Mouse (Mus musculus): ENCODE measurements around the gene Scgb1b18.
"Not testable (repeated sequence)": the region's sequence is repeated elsewhere in the genome, so short reads cannot be mapped to it uniquely, and the experiment has no call there.

Gene Scgb1b18

GRCm38 (mm10) chr7:33185268-33185667, at the start of gene Scgb1b18:
Scgb1b18 (plus strand) TSS chr7:33185568.
- not testable (repeated sequence) for DNase-seq (ENCODE audit: extremely low read depth, insufficient read length, low spot score)

GRCm38 (mm10) chr7:33173764-33174163, 11.6 kb upstream of the Scgb1b18 start, which contains the start of gene Scgb2b18:
Scgb2b18 (minus strand) TSS chr7:33173864.
- not testable (repeated sequence) for DNase-seq (ENCODE audit: extremely low read depth, insufficient read length, low spot score)

All from 3134 (cell line).